Mouse (Mus musculus) forebrain, embryonic 11.5 days (tissue): ENCODE measurements at regions not wholly inside any gene's neighbourhood (a gene's known extent, or its start where the extent isn't known, plus 50 kb on each side); places are given as distances from the start of the nearest gene placed in this dataset.
"Not testable (repeated sequence)": the region's sequence is repeated elsewhere in the genome, so short reads cannot be mapped to it uniquely, and the experiment has no call there.

Experiments
- ATAC-seq: fragments of 200-750 bp; cut with Nextera tagmentation; replicated peaks from 2 replicates; pipeline ENCODE4 v1.8.0; 2017; ENCODE audit warnings: moderate TSS enrichment; ENCODE audit not compliant: low FRiP score
- DNase-seq: peaks from one replicate; pipeline ENCODE4 v3.0.0-alpha.2; 2017; ENCODE audit warnings: low spot score
- H3K27ac ChIP-seq: fragments of 300-500 bp; sonication (generic); 2 replicates; pipeline ENCODE4 v1.5.1; 2014; ENCODE audit warnings: low read depth, low read length
- H3K27me3 ChIP-seq: fragments of 300-500 bp; sonication (generic); 2 replicates; pipeline ENCODE4 v1.6.1; 2014; ENCODE audit warnings: mild to moderate bottlenecking, low read length, mixed read lengths; ENCODE audit not compliant: control insufficient read depth, insufficient read depth
- H3K36me3 ChIP-seq: fragments of 300-500 bp; sonication (generic); 2 replicates; pipeline ENCODE4 v1.6.1; 2014; ENCODE audit warnings: mild to moderate bottlenecking, low read length, moderate library complexity, mixed read lengths; ENCODE audit not compliant: control insufficient read depth, insufficient read depth
- H3K4me1 ChIP-seq: fragments of 300-500 bp; sonication (generic); replicated peaks from 2 replicates; pipeline ENCODE4 v1.6.1; 2014; ENCODE audit warnings: low read length, mixed read lengths; ENCODE audit not compliant: control insufficient read depth, insufficient read depth
- H3K4me2 ChIP-seq: fragments of 300-500 bp; sonication (generic); 2 replicates; pipeline ENCODE4 v1.6.1; 2014; ENCODE audit warnings: low read depth, mild to moderate bottlenecking, low read length, moderate library complexity, mixed read lengths; ENCODE audit not compliant: severe bottlenecking
- H3K4me3 ChIP-seq: fragments of 300-500 bp; sonication (generic); 2 replicates; pipeline ENCODE4 v1.5.1; 2014; ENCODE audit warnings: low read depth, low read length
- H3K9ac ChIP-seq: fragments of 300-500 bp; sonication (generic); 2 replicates; pipeline ENCODE4 v1.6.1; 2014; ENCODE audit warnings: low read length
- H3K9me3 ChIP-seq: fragments of 300-500 bp; sonication (generic); 2 replicates; pipeline ENCODE4 v1.6.1; 2016; ENCODE audit warnings: low read length, mixed read lengths; ENCODE audit not compliant: control insufficient read depth
- WGBS: fragments of 180-500 bp; shearing (Covaris S2); extraction: QIAGEN DNeasy Blood & Tissue Kit; methylation state at CpG from one replicate; pipeline ENCODE4 v1.1.7; 2014; 5-methylcytosine and 5-hydroxymethylcytosine counted together

DNA sequence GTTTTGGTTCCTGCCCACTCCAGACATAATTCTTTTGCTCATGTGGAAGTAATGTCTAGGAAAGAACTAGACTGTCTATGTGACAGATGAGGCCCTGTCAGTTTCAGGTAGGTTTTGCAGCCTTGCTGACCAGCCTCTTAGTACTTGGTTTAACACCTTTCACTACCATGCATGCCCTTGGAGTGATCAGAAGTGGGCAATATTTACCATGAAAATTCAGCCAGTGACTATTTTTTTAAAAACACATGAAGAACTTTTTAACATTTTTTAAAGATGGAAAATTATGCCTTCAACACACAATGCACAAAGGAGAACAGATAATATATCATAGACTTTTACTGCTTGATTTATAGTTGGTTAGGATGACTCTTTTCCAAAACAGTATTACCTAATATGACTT lies 58.1 kb downstream of the Cox7c start:
- Histone ChIP-seq H3K27ac (no peak overlapping the region), H3K9me3 (no peaks in the 10 kb centered on the region), H3K4me1 (no peaks in the 10 kb centered on the region), H3K9ac (no peak overlapping the region), H3K27me3 (no peaks in the 10 kb centered on the region), H3K36me3 (no peaks in the 10 kb centered on the region), H3K4me3 (no peak overlapping the region), H3K4me2 (no peak overlapping the region)
- ATAC-seq (no peak), DNase-seq (no peak)

GRCm38 (mm10) chr13:85982089-85982488 lies 64.6 kb downstream of the Cox7c start:
- DNase-seq (no peak), ATAC-seq (no peak)
- no peak overlapping the region for H3K4me2 ChIP-seq
- H3K36me3 ChIP-seq, result no peaks in the 10 kb centered on the region
- WGBS, result 85% methylated on average over 1 of the region's 1 CpGs
- no peaks in the 10 kb centered on the region for H3K9me3 ChIP-seq
- no peaks in the 10 kb centered on the region for H3K27me3 ChIP-seq
- H3K4me3 ChIP-seq, result no peak overlapping the region
- no peaks in the 10 kb centered on the region for H3K4me1 ChIP-seq
- H3K9ac ChIP-seq, result no peak overlapping the region
- no peak overlapping the region for H3K27ac ChIP-seq

GRCm38 (mm10) chr13:85964005-85964404 lies 82.7 kb downstream of the Cox7c start:
- H3K4me2 ChIP-seq, H3K9ac ChIP-seq, H3K9me3 ChIP-seq, H3K4me1 ChIP-seq, H3K27me3 ChIP-seq, DNase-seq, H3K36me3 ChIP-seq, ATAC-seq, H3K4me3 ChIP-seq, H3K27ac ChIP-seq: not testable (repeated sequence)
- 96% methylated on average over 2 of the region's 2 CpGs for WGBS

DNA sequence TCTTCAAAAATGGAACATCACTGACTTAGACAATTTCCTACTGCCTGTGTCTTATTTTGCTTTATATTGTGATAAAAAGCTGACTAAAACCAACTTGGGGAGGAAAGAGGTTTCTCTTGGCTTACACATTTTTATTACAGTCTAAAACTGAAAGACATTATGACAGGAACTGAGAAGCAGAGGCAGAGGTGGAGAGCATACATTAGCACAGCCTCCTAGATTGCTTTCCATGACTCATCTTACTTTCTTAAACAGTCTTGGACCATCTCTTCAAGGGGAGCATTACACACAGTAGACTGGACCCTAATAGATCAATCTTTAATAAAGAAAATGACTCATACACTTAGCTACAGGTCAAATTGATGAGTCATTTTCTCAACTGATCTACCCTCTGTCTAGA lies 91.4 kb downstream of the Cox7c start:
- Histone ChIP-seq H3K9ac (no peak overlapping the region), H3K4me1 (no peaks in the 10 kb centered on the region), H3K9me3 (no peaks in the 10 kb centered on the region), H3K4me3 (no peak overlapping the region), H3K27me3 (no peaks in the 10 kb centered on the region), H3K36me3 (no peaks in the 10 kb centered on the region), H3K27ac (no peak overlapping the region), H3K4me2 (no peak overlapping the region)
- DNase-seq, result no peak
- ATAC-seq, result no peak

DNA sequence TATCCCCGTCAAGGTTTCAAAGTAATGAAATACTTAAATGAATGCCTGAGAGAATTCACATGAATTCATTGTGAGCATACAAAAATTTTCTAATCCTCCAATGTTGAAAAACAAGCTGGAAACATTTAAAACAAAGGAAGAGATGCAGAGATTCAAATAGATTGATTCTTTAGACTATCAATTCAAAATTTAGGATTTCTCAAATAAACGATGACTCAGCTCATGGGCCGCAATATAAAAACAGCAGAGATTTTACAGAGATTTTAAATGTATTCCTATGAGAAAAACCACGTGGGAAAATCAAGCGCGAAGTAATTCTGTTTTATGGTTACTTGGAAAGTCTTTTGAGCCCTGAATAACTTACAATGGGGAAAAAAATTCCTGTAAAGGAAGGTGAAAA lies 93.8 kb downstream of the Cox7c start:
- WGBS, result 90% methylated on average over 6 of the region's 6 CpGs
- no peaks in the 10 kb centered on the region for H3K4me1 ChIP-seq
- no peaks in the 10 kb centered on the region for H3K27me3 ChIP-seq

GRCm38 (mm10) chr13:85926825-85927737 lies 119.6 kb downstream of the Cox7c start:
- H3K9me3 ChIP-seq, result no peaks in the 10 kb centered on the region
- no peak overlapping the region for H3K27ac ChIP-seq
- H3K36me3 ChIP-seq, result no peaks in the 10 kb centered on the region
- no peaks in the 10 kb centered on the region for H3K27me3 ChIP-seq
- H3K9ac ChIP-seq, result no peak overlapping the region
- peak; percentile 98 for ATAC-seq
- H3K4me3 ChIP-seq, result no peak overlapping the region
- no peak for DNase-seq
- no peak overlapping the region for H3K4me2 ChIP-seq
- no peaks in the 10 kb centered on the region for H3K4me1 ChIP-seq
- 58% methylated on average over 4 of the region's 4 CpGs for WGBS

More for the DNA sequence above, 93.8 kb downstream of the Cox7c start:
- Histone ChIP-seq H3K9ac (no peak overlapping the region), H3K4me2 (no peak overlapping the region), H3K4me3 (no peak overlapping the region), H3K9me3 (no peaks in the 10 kb centered on the region), H3K36me3 (no peaks in the 10 kb centered on the region), H3K27ac (no peak overlapping the region)
- DNase-seq (no peak), ATAC-seq (no peak)

GRCm38 (mm10) chr13:85926323-85926722 lies 120.4 kb downstream of the Cox7c start:
- DNase-seq (no peak), ATAC-seq (no peak; the same call in 1 of the 2 replicates)
- no peak overlapping the region for H3K9ac ChIP-seq
- no peak overlapping the region for H3K4me2 ChIP-seq
- no peaks in the 10 kb centered on the region for H3K9me3 ChIP-seq
- H3K4me1 ChIP-seq, result no peaks in the 10 kb centered on the region
- H3K36me3 ChIP-seq, result no peaks in the 10 kb centered on the region
- no peak overlapping the region for H3K27ac ChIP-seq
- WGBS, result 54% methylated on average over 2 of the region's 2 CpGs
- no peak overlapping the region for H3K4me3 ChIP-seq
- no peaks in the 10 kb centered on the region for H3K27me3 ChIP-seq

DNA sequence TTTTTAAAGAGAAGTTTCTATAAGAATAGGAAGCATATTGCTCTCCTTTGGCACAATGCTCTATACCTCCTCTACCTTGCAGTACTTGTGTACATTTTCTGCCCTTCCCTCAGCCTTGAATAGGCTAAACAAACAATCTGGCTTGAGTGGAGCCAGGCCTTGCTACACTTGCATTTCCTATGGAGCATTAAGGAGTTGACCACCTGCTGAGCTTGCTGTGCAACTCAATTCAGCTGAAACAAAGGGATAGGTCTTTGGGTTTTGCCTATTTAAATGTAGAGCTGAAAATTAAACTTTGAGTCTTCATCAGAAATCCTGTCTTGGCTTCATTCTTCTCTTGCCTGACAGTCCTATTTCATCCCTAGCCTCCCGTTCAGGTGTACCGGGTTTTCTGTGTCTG lies 124.0 kb downstream of the Cox7c start:
- no peak for DNase-seq
- no peak for ATAC-seq

DNA sequence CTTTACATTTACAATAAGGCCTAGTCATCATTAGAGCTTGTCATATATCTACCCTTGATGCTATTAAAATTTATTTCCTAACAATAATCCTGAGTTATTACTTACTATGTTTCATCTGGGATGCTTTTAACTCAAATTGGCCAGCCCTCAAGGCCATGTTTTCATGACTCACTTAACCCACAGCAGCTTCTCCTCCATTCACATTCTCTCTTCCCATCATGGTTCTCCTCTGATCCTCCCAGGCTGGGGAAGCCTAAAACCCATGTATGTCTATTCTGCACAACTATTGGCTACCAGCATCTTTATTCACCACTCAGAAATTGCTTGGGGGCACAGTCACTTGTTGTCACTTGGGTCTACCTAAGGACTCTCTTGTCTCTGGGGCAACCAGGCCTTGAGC lies 144.9 kb downstream of the Cox7c start:
- Histone ChIP-seq H3K36me3 (no peaks in the 10 kb centered on the region), H3K4me1 (no peaks in the 10 kb centered on the region), H3K27ac (no peak overlapping the region), H3K9me3 (no peaks in the 10 kb centered on the region), H3K27me3 (no peaks in the 10 kb centered on the region), H3K9ac (no peak overlapping the region), H3K4me2 (no peak overlapping the region), H3K4me3 (no peak overlapping the region)
- ATAC-seq, result no peak
- DNase-seq, result no peak

More for the DNA sequence above, 124.0 kb downstream of the Cox7c start:
- H3K27ac ChIP-seq, result no peak overlapping the region
- no peaks in the 10 kb centered on the region for H3K36me3 ChIP-seq
- no peak overlapping the region for H3K4me2 ChIP-seq
- H3K4me3 ChIP-seq, result no peak overlapping the region
- H3K4me1 ChIP-seq, result no peaks in the 10 kb centered on the region
- WGBS, result 80% methylated on average over 2 of the region's 2 CpGs
- no peak overlapping the region for H3K9ac ChIP-seq
- no peaks in the 10 kb centered on the region for H3K27me3 ChIP-seq
- H3K9me3 ChIP-seq, result no peaks in the 10 kb centered on the region
